Mouse (Mus musculus) liver, postnatal 0 days (tissue): ENCODE measurements around the gene Lamb1.

ENCODE experiments used
- CTCF ChIP-seq: sonication (generic); IDR thresholded peaks from 2 replicates; pipeline ENCODE4 v1.5.1; 2016; ENCODE audit warnings: antibody characterized with exemption, low read depth
- EP300 ChIP-seq: IDR thresholded peaks from 2 replicates; pipeline ENCODE4 v1.6.1; 2016; ENCODE audit warnings: antibody characterized with exemption, low read depth, mild to moderate bottlenecking

DNA sequence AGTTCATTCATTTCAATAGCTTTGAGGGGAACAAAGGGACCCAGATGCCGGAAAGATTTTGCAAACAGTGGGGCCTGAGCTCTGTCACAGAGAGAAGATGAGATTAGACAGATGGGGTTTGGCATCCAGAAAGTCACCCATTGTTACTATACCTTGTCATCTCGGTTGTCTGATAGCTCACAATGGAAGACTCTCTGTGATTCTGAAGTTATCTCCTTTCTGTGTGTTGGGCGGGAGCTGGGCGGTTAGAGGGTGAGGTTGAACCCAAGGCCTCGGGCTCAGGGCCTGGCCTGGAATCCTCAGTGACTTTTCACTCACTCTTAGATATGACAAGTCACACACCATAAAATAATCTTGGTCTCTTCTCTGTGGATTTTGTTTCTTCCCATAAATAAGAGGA, 5.7 kb downstream of the Lamb1 start:
- TF ChIP-seq CTCF: no peak
- TF ChIP-seq EP300: no peak
